Mouse (Mus musculus): ENCODE results near the gene Tmeff1. TPM values are rescaled to one million over a fixed set of nuclear protein-coding genes. Genes with fewer than 3 reads are reported as not detected.

Tmeff1 gene
- total RNA-seq, 4 experiments from 2014 or later: 7.1 to 12.0 (median 9.5) TPM

- no peak for DNase-seq (ENCODE audit: low spot score)
These were observed 37.3 kb downstream of the Tmeff1 start for GRCm38 (mm10) chr4:48622246-48622645.

GRCm38 (mm10) chr4:48622946-48623345 lies 38.0 kb downstream of the Tmeff1 start:
- no peak for DNase-seq (ENCODE audit: low spot score)

GRCm38 (mm10) chr4:48624961-48625360 lies 40.0 kb downstream of the Tmeff1 start:
- DNase-seq (ENCODE audit: low spot score): no peak

- no peak for DNase-seq (ENCODE audit: low spot score)
These were observed 40.9 kb downstream of the Tmeff1 start for GRCm38 (mm10) chr4:48625836-48626235.

GRCm38 (mm10) chr4:48629445-48629844 lies 44.5 kb downstream of the Tmeff1 start:
- no peak for DNase-seq (ENCODE audit: low spot score)

- no peak for DNase-seq (ENCODE audit: low spot score)
These were observed 48.6 kb downstream of the Tmeff1 start for GRCm38 (mm10) chr4:48633529-48633928.

GRCm38 (mm10) chr4:48634058-48634457 lies 49.1 kb downstream of the Tmeff1 start:
- DNase-seq (ENCODE audit: low spot score): peak; percentile 17

GRCm38 (mm10) chr4:48636831-48637230 lies 51.9 kb downstream of the Tmeff1 start:
- DNase-seq (ENCODE audit: low spot score): no peak

- DNase-seq (ENCODE audit: low spot score): no peak
These were observed 53.2 kb downstream of the Tmeff1 start for GRCm38 (mm10) chr4:48638132-48638531.

GRCm38 (mm10) chr4:48639503-48639902 lies 54.5 kb downstream of the Tmeff1 start:
- no peak for DNase-seq (ENCODE audit: low spot score)

GRCm38 (mm10) chr4:48643801-48644200 lies 58.8 kb downstream of the Tmeff1 start:
- no peak for DNase-seq (ENCODE audit: low spot score)

GRCm38 (mm10) chr4:48646143-48646542 lies 61.2 kb downstream of the Tmeff1 start:
- no peak for DNase-seq (ENCODE audit: low spot score)

- no peak for DNase-seq (ENCODE audit: low spot score)
These were observed 65.8 kb downstream of the Tmeff1 start for GRCm38 (mm10) chr4:48650617-48651360.

GRCm38 (mm10) chr4:48654118-48654517 lies 69.1 kb downstream of the Tmeff1 start:
- no peak for DNase-seq (ENCODE audit: low spot score)

GRCm38 (mm10) chr4:48656530-48656929 lies 71.6 kb downstream of the Tmeff1 start:
- DNase-seq (ENCODE audit: low spot score): no peak

GRCm38 (mm10) chr4:48660144-48660543 lies 75.2 kb downstream of the Tmeff1 start:
- DNase-seq (ENCODE audit: low spot score): no peak

- DNase-seq (ENCODE audit: low spot score): no peak
These were observed 75.9 kb downstream of the Tmeff1 start for GRCm38 (mm10) chr4:48660619-48661575.

- peak; percentile 69 for DNase-seq (ENCODE audit: low spot score)
These were observed 78.3 kb downstream of the Tmeff1 start, which contains the start of gene Cavin4 for GRCm38 (mm10) chr4:48663271-48663670. Cavin4 (plus strand) TSS chr4:48663514.

- no peak for DNase-seq (ENCODE audit: low spot score)
These were observed 79.0 kb downstream of the Tmeff1 start for GRCm38 (mm10) chr4:48664021-48664420.

GRCm38 (mm10) chr4:48667279-48667678 lies 82.3 kb downstream of the Tmeff1 start:
- no peak for DNase-seq (ENCODE audit: low spot score)

- DNase-seq (ENCODE audit: low spot score): no peak
These were observed 87.9 kb downstream of the Tmeff1 start for GRCm38 (mm10) chr4:48672915-48673314.

- DNase-seq (ENCODE audit: low spot score): no peak
These were observed 89.4 kb downstream of the Tmeff1 start for GRCm38 (mm10) chr4:48674412-48674811.

Data from heart, adult 8-10 months (tissue).